Mouse (Mus musculus): ENCODE results near the gene Pld5. TPM values are rescaled to one million over a fixed set of nuclear protein-coding genes. Genes with fewer than 3 reads are reported as not detected.
A peak's percentile ranks its signal among the peaks of the same experiment; 100 is the strongest.

Gene Pld5
- polyA plus RNA-seq, 1 experiment from 2014 or later = 1.1 TPM

- Histone ChIP-seq H3K36me3 (ENCODE audit: control insufficient read depth, insufficient read depth, low read length) (no peaks in the 10 kb centered on the region), H3K4me3 (ENCODE audit: low read depth, low read length) (no peak overlapping the region), H3K4me2 (ENCODE audit: low read depth) (no peak overlapping the region), H3K4me1 (ENCODE audit: control insufficient read depth, insufficient read depth, low read length) (no peaks in the 10 kb centered on the region), H3K27ac (ENCODE audit: low read depth, low read length) (no peak overlapping the region), H3K27me3 (ENCODE audit: control insufficient read depth, insufficient read depth, low read length) (no peaks in the 10 kb centered on the region), H3K9me3 (ENCODE audit: control insufficient read depth, low read length) (no peaks in the 10 kb centered on the region), H3K9ac (ENCODE audit: low read length) (no peak overlapping the region)
- DNase-seq (ENCODE audit: low spot score) (no peak), ATAC-seq (ENCODE audit: insufficient read depth, low FRiP score, low TSS enrichment) (no peak)
- WGBS = 55% methylated on average over 1 of the region's 1 CpGs
Measured at GRCm38 (mm10) chr1:176024501-176024900, 250.6 kb downstream of the Pld5 start.

- DNase-seq (ENCODE audit: low spot score) (no peak), ATAC-seq (ENCODE audit: insufficient read depth, low FRiP score, low TSS enrichment) (no peak)
- Histone ChIP-seq H3K27ac (ENCODE audit: low read depth, low read length) (no peak overlapping the region), H3K4me2 (ENCODE audit: low read depth) (no peak overlapping the region), H3K4me1 (ENCODE audit: control insufficient read depth, insufficient read depth, low read length) (0 out of 2 replicates have a peak, but pooled peaks cover 1% of the 10 kb centered on the region), H3K9ac (ENCODE audit: low read length) (no peak overlapping the region), H3K27me3 (ENCODE audit: control insufficient read depth, insufficient read depth, low read length) (no peaks in the 10 kb centered on the region), H3K9me3 (ENCODE audit: control insufficient read depth, low read length) (no peaks in the 10 kb centered on the region), H3K36me3 (ENCODE audit: control insufficient read depth, insufficient read depth, low read length) (no peaks in the 10 kb centered on the region), H3K4me3 (ENCODE audit: low read depth, low read length) (no peak overlapping the region)
- WGBS = 86% methylated on average over 3 of the region's 3 CpGs
Measured at GRCm38 (mm10) chr1:176018523-176018922, 256.6 kb downstream of the Pld5 start.

GRCm38 (mm10) chr1:176016076-176016475 lies 259.0 kb downstream of the Pld5 start:
- Histone ChIP-seq H3K4me1 (ENCODE audit: control insufficient read depth, insufficient read depth, low read length) (0 out of 2 replicates have a peak, but pooled peaks cover 3% of the 10 kb centered on the region), H3K27ac (ENCODE audit: low read depth, low read length) (no peak overlapping the region), H3K4me2 (ENCODE audit: low read depth) (no peak overlapping the region), H3K9ac (ENCODE audit: low read length) (no peak overlapping the region), H3K27me3 (ENCODE audit: control insufficient read depth, insufficient read depth, low read length) (no peaks in the 10 kb centered on the region), H3K4me3 (ENCODE audit: low read depth, low read length) (no peak overlapping the region), H3K9me3 (ENCODE audit: control insufficient read depth, low read length) (no peaks in the 10 kb centered on the region), H3K36me3 (ENCODE audit: control insufficient read depth, insufficient read depth, low read length) (no peaks in the 10 kb centered on the region)
- no peak; the same call in 1 of the 2 replicates for ATAC-seq (ENCODE audit: insufficient read depth, low FRiP score, low TSS enrichment)
- 31% methylated on average over 3 of the region's 3 CpGs for WGBS
- no peak for DNase-seq (ENCODE audit: low spot score)

GRCm38 (mm10) chr1:176013497-176014268 lies 261.4 kb downstream of the Pld5 start:
- H3K27ac ChIP-seq (ENCODE audit: low read depth, low read length) = no peak overlapping the region
- peak; percentile 27 for DNase-seq (ENCODE audit: low spot score)
- peak; percentile 79 for ATAC-seq (ENCODE audit: insufficient read depth, low FRiP score, low TSS enrichment)

GRCm38 (mm10) chr1:176011535-176011934 lies 263.6 kb downstream of the Pld5 start:
- DNase-seq (ENCODE audit: low spot score) (no peak), ATAC-seq (ENCODE audit: insufficient read depth, low FRiP score, low TSS enrichment) (no peak)
- Histone ChIP-seq H3K9ac (ENCODE audit: low read length) (no peak overlapping the region), H3K36me3 (ENCODE audit: control insufficient read depth, insufficient read depth, low read length) (no peaks in the 10 kb centered on the region), H3K4me2 (ENCODE audit: low read depth) (no peak overlapping the region), H3K9me3 (ENCODE audit: control insufficient read depth, low read length) (no peaks in the 10 kb centered on the region), H3K27ac (ENCODE audit: low read depth, low read length) (no peak overlapping the region), H3K4me1 (ENCODE audit: control insufficient read depth, insufficient read depth, low read length) (0 out of 2 replicates have a peak, but pooled peaks cover 3% of the 10 kb centered on the region), H3K27me3 (ENCODE audit: control insufficient read depth, insufficient read depth, low read length) (no peaks in the 10 kb centered on the region), H3K4me3 (ENCODE audit: low read depth, low read length) (no peak overlapping the region)

More at GRCm38 (mm10) chr1:176013497-176014268, 261.4 kb downstream of the Pld5 start:
- Histone ChIP-seq H3K4me1 (ENCODE audit: control insufficient read depth, insufficient read depth, low read length) (0 out of 2 replicates have a peak, but pooled peaks cover 3% of the 10 kb centered on the region), H3K4me3 (ENCODE audit: low read depth, low read length) (no peak overlapping the region), H3K27me3 (ENCODE audit: control insufficient read depth, insufficient read depth, low read length) (no peaks in the 10 kb centered on the region), H3K9ac (ENCODE audit: low read length) (no peak overlapping the region), H3K4me2 (ENCODE audit: low read depth) (no peak overlapping the region), H3K9me3 (ENCODE audit: control insufficient read depth, low read length) (no peaks in the 10 kb centered on the region), H3K36me3 (ENCODE audit: control insufficient read depth, insufficient read depth, low read length) (no peaks in the 10 kb centered on the region)
- 28% methylated on average over 3 of the region's 3 CpGs for WGBS

- no peak for ATAC-seq (ENCODE audit: insufficient read depth, low FRiP score, low TSS enrichment)
- H3K27ac ChIP-seq (ENCODE audit: low read depth, low read length) = no peak overlapping the region
- H3K36me3 ChIP-seq (ENCODE audit: control insufficient read depth, insufficient read depth, low read length) = no peaks in the 10 kb centered on the region
- no peak overlapping the region for H3K4me3 ChIP-seq (ENCODE audit: low read depth, low read length)
- H3K9ac ChIP-seq (ENCODE audit: low read length) = no peak overlapping the region
- H3K4me2 ChIP-seq (ENCODE audit: low read depth) = no peak overlapping the region
- 0 out of 2 replicates have a peak, but pooled peaks cover 3% of the 10 kb centered on the region for H3K4me1 ChIP-seq (ENCODE audit: control insufficient read depth, insufficient read depth, low read length)
- DNase-seq (ENCODE audit: low spot score) = no peak
- no peaks in the 10 kb centered on the region for H3K27me3 ChIP-seq (ENCODE audit: control insufficient read depth, insufficient read depth, low read length)
- H3K9me3 ChIP-seq (ENCODE audit: control insufficient read depth, low read length) = no peaks in the 10 kb centered on the region
Measured at GRCm38 (mm10) chr1:176011072-176011471, 264.0 kb downstream of the Pld5 start.

- H3K4me3 ChIP-seq (ENCODE audit: low read depth, low read length) = no peak overlapping the region
- 87% methylated on average over 2 of the region's 2 CpGs for WGBS
- H3K4me1 ChIP-seq (ENCODE audit: control insufficient read depth, insufficient read depth, low read length) = 0 out of 2 replicates have a peak, but pooled peaks cover under 1% of the 10 kb centered on the region
- no peak overlapping the region for H3K9ac ChIP-seq (ENCODE audit: low read length)
- H3K36me3 ChIP-seq (ENCODE audit: control insufficient read depth, insufficient read depth, low read length) = no peaks in the 10 kb centered on the region
- no peaks in the 10 kb centered on the region for H3K9me3 ChIP-seq (ENCODE audit: control insufficient read depth, low read length)
- H3K4me2 ChIP-seq (ENCODE audit: low read depth) = no peak overlapping the region
- no peak overlapping the region for H3K27ac ChIP-seq (ENCODE audit: low read depth, low read length)
- no peaks in the 10 kb centered on the region for H3K27me3 ChIP-seq (ENCODE audit: control insufficient read depth, insufficient read depth, low read length)
- DNase-seq (ENCODE audit: low spot score) (no peak), ATAC-seq (ENCODE audit: insufficient read depth, low FRiP score, low TSS enrichment) (no peak)
Measured at GRCm38 (mm10) chr1:176008411-176008810, 266.7 kb downstream of the Pld5 start.

GRCm38 (mm10) chr1:176000599-176000998 lies 274.5 kb downstream of the Pld5 start:
- H3K4me2 ChIP-seq (ENCODE audit: low read depth) = no peak overlapping the region
- H3K27me3 ChIP-seq (ENCODE audit: control insufficient read depth, insufficient read depth, low read length) = no peaks in the 10 kb centered on the region
- WGBS = 71% methylated on average over 5 of the region's 5 CpGs
- H3K4me1 ChIP-seq (ENCODE audit: control insufficient read depth, insufficient read depth, low read length) = no peaks in the 10 kb centered on the region
- no peak overlapping the region for H3K9ac ChIP-seq (ENCODE audit: low read length)
- H3K27ac ChIP-seq (ENCODE audit: low read depth, low read length) = no peak overlapping the region
- H3K36me3 ChIP-seq (ENCODE audit: control insufficient read depth, insufficient read depth, low read length) = no peaks in the 10 kb centered on the region
- no peaks in the 10 kb centered on the region for H3K9me3 ChIP-seq (ENCODE audit: control insufficient read depth, low read length)
- DNase-seq (ENCODE audit: low spot score) = no peak
- ATAC-seq (ENCODE audit: insufficient read depth, low FRiP score, low TSS enrichment) = no peak
- H3K4me3 ChIP-seq (ENCODE audit: low read depth, low read length) = no peak overlapping the region

- no peaks in the 10 kb centered on the region for H3K4me1 ChIP-seq (ENCODE audit: control insufficient read depth, insufficient read depth, low read length)
- no peak overlapping the region for H3K4me3 ChIP-seq (ENCODE audit: low read depth, low read length)
- ATAC-seq (ENCODE audit: insufficient read depth, low FRiP score, low TSS enrichment) (no peak; the same call in 1 of the 2 replicates), DNase-seq (ENCODE audit: low spot score) (no peak)
- H3K4me2 ChIP-seq (ENCODE audit: low read depth) = no peak overlapping the region
- H3K27me3 ChIP-seq (ENCODE audit: control insufficient read depth, insufficient read depth, low read length) = no peaks in the 10 kb centered on the region
- H3K27ac ChIP-seq (ENCODE audit: low read depth, low read length) = no peak overlapping the region
- WGBS = 68% methylated on average over 7 of the region's 7 CpGs
- no peaks in the 10 kb centered on the region for H3K9me3 ChIP-seq (ENCODE audit: control insufficient read depth, low read length)
- no peak overlapping the region for H3K9ac ChIP-seq (ENCODE audit: low read length)
- no peaks in the 10 kb centered on the region for H3K36me3 ChIP-seq (ENCODE audit: control insufficient read depth, insufficient read depth, low read length)
Measured at GRCm38 (mm10) chr1:175997076-175997651, 277.9 kb downstream of the Pld5 start.

All from neural tube, embryonic 11.5 days (tissue).